Comparison of ENCODE assay signal across 8 mouse cellular contexts in the genomic region with DNA sequence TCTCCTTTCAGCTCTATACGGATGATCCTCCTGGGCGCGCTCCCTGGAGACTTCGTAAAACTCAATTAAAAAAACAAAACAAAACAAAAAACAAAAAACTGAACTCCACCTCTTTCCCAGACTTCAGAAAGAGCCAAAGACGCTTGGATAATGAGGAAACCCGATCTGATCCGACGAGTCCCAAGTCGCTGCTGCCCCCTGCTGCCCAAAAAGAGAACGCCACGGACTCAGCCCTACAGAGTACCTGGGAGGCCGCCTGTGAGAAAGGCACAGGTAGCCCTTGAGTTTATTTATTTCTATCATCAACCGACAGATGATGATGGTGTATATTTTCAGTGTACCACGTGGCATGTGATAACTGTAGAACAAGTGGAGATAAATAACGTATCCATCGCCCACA. TPM values are rescaled to one million over a fixed set of nuclear protein-coding genes. Genes with fewer than 3 reads are reported as not detected.
DNase-seq lines count a peak whose midpoint lies in the region; ATAC-seq and TF ChIP-seq lines count a peak whose summit lies in the region.

No protein-coding gene starts in this region.

- no peak overlapping the region for H3K9ac ChIP-seq in hindbrain, postnatal 0 days (replicated peaks; ENCODE audit: low read length)

- DNase-seq in T-cell, adult 2 months (ENCODE audit: low spot score), result peak; percentile 64
- peak; percentile 90 for DNase-seq in cerebellum, postnatal 4 days (ENCODE audit: low spot score in 2 of 2)
- DNase-seq in gastrocnemius, adult 18-20 months (ENCODE audit: low spot score), result peak; percentile 76
- peak; percentile 91 for DNase-seq in hindbrain, postnatal 0 days (ENCODE audit: low spot score)
- DNase-seq in left cerebral cortex, adult 2 months (ENCODE audit: extremely low spot score in 1 of 2, low spot score in 2 of 2), result peak; percentile 84 to 92
- peak; percentile 75 for DNase-seq in mesoderm, embryonic 11.5 days (ENCODE audit: low read depth, low spot score)
- DNase-seq in skeletal muscle tissue, adult 2 months (ENCODE audit: low read depth, low spot score), result peak; percentile 38
- peak; percentile 54 to 90 for DNase-seq in urinary bladder, postnatal 4 days (ENCODE audit: low spot score in 2 of 2)

- H3K4me3 ChIP-seq in hindbrain, postnatal 0 days (ENCODE audit: low read length), result no peak overlapping the region
- no peak overlapping the region for H3K4me3 ChIP-seq in left cerebral cortex, adult 2 months

- TF ChIP-seq CTCF in hindbrain, postnatal 0 days (IDR thresholded peaks at IDR 0.05; ENCODE audit: low read depth), result peak; percentile 91
- TF ChIP-seq CTCF in left cerebral cortex, adult 2 months (IDR thresholded peaks at IDR 0.05), result peak; percentile 96

- 0 out of 2 replicates have a peak, but pooled peaks have one; percentile 43 for ATAC-seq in hindbrain, postnatal 0 days

- H3K27ac ChIP-seq in hindbrain, postnatal 0 days, result no peak overlapping the region
- H3K27ac ChIP-seq in left cerebral cortex, adult 2 months, result no peak overlapping the region

- H3K4me2 ChIP-seq in hindbrain, postnatal 0 days (ENCODE audit: low read depth, low read length), result peak overlapping the region; percentile 35

- H3K27me3 ChIP-seq in hindbrain, postnatal 0 days (ENCODE audit: insufficient read depth, low read length), result no peaks in the 10 kb centered on the region

- H3K9me3 ChIP-seq in hindbrain, postnatal 0 days (ENCODE audit: low read length), result no peaks in the 10 kb centered on the region

- 7% methylated on average over 16 of the region's 16 CpGs for WGBS in hindbrain, postnatal 0 days

- H3K4me1 ChIP-seq in hindbrain, postnatal 0 days (ENCODE audit: insufficient read depth, low read length), result peaks cover 9% of the 10 kb centered on the region; the same call in 1 of the 2 replicates

- no peaks in the 10 kb centered on the region for H3K36me3 ChIP-seq in hindbrain, postnatal 0 days (ENCODE audit: insufficient read depth, low read length)

- intact Hi-C loops in left cerebral cortex, adult 2 months (cut with DNase I), result loop anchor here (1.0 to 5.0 kb wide), 8 partner anchors 39 to 1143 kb away; a partner anchor contains a TSS

RNA-seq across cellular contexts. Expression of a gene that starts 14.5 kb away (rescaled TPM):
- 1,000 to 10,000 TPM; 1,375 to 1,461 TPM for total RNA-seq in gastrocnemius, adult 18-20 months (2021)
- 2,832 and 4,239 TPM in 2 replicates for total RNA-seq in hindbrain, postnatal 0 days (2014; rRNA removed)
- 1,070 and 1,080 TPM in 2 replicates for polyA plus RNA-seq in hindbrain, postnatal 0 days (2015; fragmentation: Nextera tagmentation; extraction: Ambion mirVana)
- 1,000 to 10,000 TPM; 1,334 to 1,440 TPM for total RNA-seq in left cerebral cortex, adult 2 months (2021)

RNA-seq across cellular contexts. Expression of a gene that starts 46.8 kb away (rescaled TPM):
- total RNA-seq in gastrocnemius, adult 18-20 months (2021), result under 1 TPM; 0.37 to 0.88 TPM
- total RNA-seq in hindbrain, postnatal 0 days (2014; rRNA removed), result 4.5 and 7.5 TPM in 2 replicates
- 14.7 and 15.5 TPM in 2 replicates for polyA plus RNA-seq in hindbrain, postnatal 0 days (2015; fragmentation: Nextera tagmentation; extraction: Ambion mirVana)
- 1 to 10 TPM; 2.6 to 4.7 TPM for total RNA-seq in left cerebral cortex, adult 2 months (2021)

Comparison
In these comparisons a context has a peak if more than half of its experiments do, and no peak if none do; other contexts are left out.
1. DNase-seq: peak in every context shown above with its lines; median percentile 91 in hindbrain, postnatal 0 days; 90 in cerebellum, postnatal 4 days; 88 in left cerebral cortex, adult 2 months; 76 in gastrocnemius, adult 18-20 months; 75 in mesoderm, embryonic 11.5 days; 72 in urinary bladder, postnatal 4 days; 64 in T-cell, adult 2 months; 38 in skeletal muscle tissue, adult 2 months.